Mouse (Mus musculus) regulatory T cell (primary cell): ENCODE data around the gene Gab1.
"Not testable (repeated sequence)": the region's sequence is repeated elsewhere in the genome, so short reads cannot be mapped to it uniquely, and the experiment has no call there.

Source experiments
- in situ Hi-C: fragments of 300-600 bp; cut with MboI, MseI; formaldehyde crosslinking; loops from one replicate; pipeline ENCODE4 v1.15.1; 2025; ENCODE audit warnings: high pct_unique_total_duplicates

Gab1 gene

GRCm38 (mm10) chr8:80752429-80752828, 127.9 kb downstream of the Gab1 start:
- in situ Hi-C loops = no loop called here

GRCm38 (mm10) chr8:80749091-80749490, 131.2 kb downstream of the Gab1 start:
- in situ Hi-C loops = loop anchor here (5.0 kb wide), 1 partner anchor 253 kb away; no protein-coding TSS in a partner anchor

- in situ Hi-C loops = no loop called here
Measured at GRCm38 (mm10) chr8:80739932-80740331, 140.4 kb downstream of the Gab1 start.

- in situ Hi-C loops = not testable (repeated sequence)
Measured at GRCm38 (mm10) chr8:80739155-80739924, 141.0 kb downstream of the Gab1 start, which contains the start of gene Smarca5. Smarca5 (minus strand) TSS chr8:80739497.

GRCm38 (mm10) chr8:80738388-80739154, 141.7 kb downstream of the Gab1 start:
- in situ Hi-C loops = no loop called here

- in situ Hi-C loops = no loop called here
Measured at GRCm38 (mm10) chr8:80738046-80738387, 142.3 kb downstream of the Gab1 start.

GRCm38 (mm10) chr8:80732326-80732725, 148.0 kb downstream of the Gab1 start:
- in situ Hi-C loops = no loop called here

GRCm38 (mm10) chr8:80714461-80714860, 165.9 kb downstream of the Gab1 start:
- in situ Hi-C loops = no loop called here
